Mouse (Mus musculus): ENCODE measurements at regions not wholly inside any gene's neighbourhood (a gene's known extent, or its start where the extent isn't known, plus 50 kb on each side); places are given as distances from the start of the nearest gene placed in this dataset.

- DNase-seq (ENCODE audit: low spot score in 2 of 2) = no peak
Measured at GRCm38 (mm10) chr3:119893165-119893910, 109.1 kb upstream of the Ptbp2 start.

- DNase-seq (ENCODE audit: low spot score in 2 of 2) = no peak
Measured at GRCm38 (mm10) chr3:119892533-119893164, 108.4 kb upstream of the Ptbp2 start.

- DNase-seq (ENCODE audit: low spot score in 2 of 2) = no peak
Measured at GRCm38 (mm10) chr3:119890911-119891310, 106.6 kb upstream of the Ptbp2 start.

GRCm38 (mm10) chr3:119888487-119888886, 104.2 kb upstream of the Ptbp2 start:
- DNase-seq (ENCODE audit: low spot score in 2 of 2) = no peak

- no peak for DNase-seq (ENCODE audit: low spot score in 2 of 2)
Measured at GRCm38 (mm10) chr3:119876395-119876794, 92.1 kb upstream of the Ptbp2 start.

GRCm38 (mm10) chr3:119875061-119875460, 90.8 kb upstream of the Ptbp2 start:
- DNase-seq (ENCODE audit: low spot score in 2 of 2) = no peak

- DNase-seq (ENCODE audit: low spot score in 2 of 2) = no peak
Measured at GRCm38 (mm10) chr3:119862194-119862957, 78.1 kb upstream of the Ptbp2 start.

All from gastrocnemius, postnatal 4 days (tissue).